Mouse (Mus musculus) liver, embryonic 14 days (tissue): ENCODE measurements around the gene Gm20816. TPM values are rescaled to one million over a fixed set of nuclear protein-coding genes. Genes with fewer than 3 reads are reported as not detected.

ENCODE experiments used
- polyA plus RNA-seq: library from polyadenylated mRNA; depleted of rRNA; stranded (reverse); fragments of >200 nt; gene quantifications from 2 replicates; pipeline ENCODE4 v1.2.3, GENCODE M21; 2012; rRNA removed

Gm20816 gene
- not detected in 2 replicates for polyA plus RNA-seq

DNA sequence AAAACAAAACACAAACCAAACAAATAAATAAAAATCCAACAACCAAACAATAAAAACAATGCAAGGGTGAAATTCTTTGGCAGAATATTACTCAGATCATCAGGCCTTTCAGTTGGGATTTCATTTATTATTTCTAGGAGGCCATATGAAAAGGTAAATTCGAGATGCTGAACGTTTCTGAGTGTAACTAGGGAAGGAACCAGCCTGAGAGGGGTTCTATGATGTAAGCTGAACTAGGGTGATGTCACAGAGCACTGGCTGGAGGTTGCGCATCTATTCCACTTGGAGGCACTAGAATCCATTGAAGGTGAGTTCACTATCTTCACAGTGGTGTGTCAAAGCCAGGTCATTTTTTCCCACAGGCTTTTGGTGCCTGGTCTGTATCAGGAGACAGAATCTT, at the start of gene Gm20816:
Gm20816 (plus strand) TSS at position 301 of the 400 bp plus-strand sequence.

Other genes starting within 250 kb of the Gm20816 start
- not detected in 2 replicates for gene Gm20937, start 243.1 kb upstream of the Gm20816 start, polyA plus RNA-seq